Mouse (Mus musculus): ENCODE measurements at regions not wholly inside any gene's neighbourhood (a gene's known extent, or its start where the extent isn't known, plus 50 kb on each side); places are given as distances from the start of the nearest gene placed in this dataset.
"Not testable (repeated sequence)": the region's sequence is repeated elsewhere in the genome, so short reads cannot be mapped to it uniquely, and the experiment has no call there.

GRCm38 (mm10) chr7:111179401-111180271 lies 96.8 kb upstream of the Eif4g2 start:
- Histone ChIP-seq H3K4me3 (ENCODE audit: insufficient read depth, low read depth, low read length) (no peak overlapping the region), H3K4me1 (ENCODE audit: control insufficient read depth, insufficient read depth, low read length) (peaks cover 17% of the 10 kb centered on the region), H3K27ac (ENCODE audit: insufficient read depth, low read depth, low read length) (no peak overlapping the region)
- 62% methylated on average over 7 of the region's 7 CpGs for WGBS
- TF ChIP-seq CTCF (IDR thresholded peaks at IDR 0.05; ENCODE audit: insufficient read depth, low read depth, low read length) (no peak), POLR2A (IDR thresholded peaks at IDR 0.05; ENCODE audit: insufficient read depth, low read depth, low read length) (no peak)

DNA sequence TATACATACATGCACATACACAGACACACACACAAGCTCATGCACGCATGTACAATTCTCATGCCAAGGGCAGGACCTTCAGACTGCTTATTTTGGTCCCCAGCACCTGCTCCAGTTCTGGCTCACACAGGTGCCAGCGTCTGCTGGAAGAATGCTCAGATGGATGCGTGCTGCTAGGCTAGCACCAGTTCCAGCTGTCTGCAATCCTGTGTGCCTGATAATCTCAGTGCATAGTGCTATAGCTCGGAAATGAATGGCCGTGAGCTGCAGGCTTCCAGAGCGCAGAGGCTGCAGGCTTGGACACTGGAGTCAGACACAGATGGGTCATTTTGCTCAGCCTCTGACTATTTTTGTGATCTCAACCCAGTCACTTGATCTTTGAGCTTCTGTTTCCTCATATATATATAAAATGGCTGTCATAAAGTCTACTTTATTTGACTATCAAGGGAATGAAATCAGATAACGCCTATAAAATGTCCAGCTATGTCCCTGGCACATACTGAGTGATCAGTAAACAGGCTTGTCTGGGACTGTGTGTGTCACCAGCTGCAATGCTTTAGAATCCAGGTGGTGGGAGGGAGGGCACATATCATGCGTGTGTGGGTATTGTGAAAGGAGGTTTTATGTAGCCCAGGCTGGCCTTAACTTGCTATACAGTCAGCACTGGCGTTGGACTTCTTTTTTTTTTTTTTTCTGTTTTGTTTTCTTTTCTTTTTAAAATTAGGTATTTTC lies 91.7 kb upstream of the Eif4g2 start:
- TF ChIP-seq POLR2A (IDR thresholded peaks at IDR 0.05; ENCODE audit: insufficient read depth, low read depth, low read length) = no peak
- no peak for TF ChIP-seq CTCF (IDR thresholded peaks at IDR 0.05; ENCODE audit: insufficient read depth, low read depth, low read length)
- Histone ChIP-seq H3K4me1 (ENCODE audit: control insufficient read depth, insufficient read depth, low read length) (peaks cover 4% of the 10 kb centered on the region), H3K4me3 (ENCODE audit: insufficient read depth, low read depth, low read length) (no peak overlapping the region), H3K27ac (ENCODE audit: insufficient read depth, low read depth, low read length) (no peak overlapping the region)
- WGBS = 85% methylated on average over 9 of the region's 9 CpGs

- H3K4me3 ChIP-seq (ENCODE audit: insufficient read depth, low read depth, low read length) = no peak overlapping the region
- TF ChIP-seq CTCF (IDR thresholded peaks at IDR 0.05; ENCODE audit: insufficient read depth, low read depth, low read length) (no peak), POLR2A (IDR thresholded peaks at IDR 0.05; ENCODE audit: insufficient read depth, low read depth, low read length) (no peak)
- no peak overlapping the region for H3K27ac ChIP-seq (ENCODE audit: insufficient read depth, low read depth, low read length)
- WGBS = 84% methylated on average over 2 of the region's 2 CpGs
- H3K4me1 ChIP-seq (ENCODE audit: control insufficient read depth, insufficient read depth, low read length) = 0 out of 2 replicates have a peak, but pooled peaks cover 2% of the 10 kb centered on the region
Observed at GRCm38 (mm10) chr7:111172061-111172460, 89.2 kb upstream of the Eif4g2 start.

DNA sequence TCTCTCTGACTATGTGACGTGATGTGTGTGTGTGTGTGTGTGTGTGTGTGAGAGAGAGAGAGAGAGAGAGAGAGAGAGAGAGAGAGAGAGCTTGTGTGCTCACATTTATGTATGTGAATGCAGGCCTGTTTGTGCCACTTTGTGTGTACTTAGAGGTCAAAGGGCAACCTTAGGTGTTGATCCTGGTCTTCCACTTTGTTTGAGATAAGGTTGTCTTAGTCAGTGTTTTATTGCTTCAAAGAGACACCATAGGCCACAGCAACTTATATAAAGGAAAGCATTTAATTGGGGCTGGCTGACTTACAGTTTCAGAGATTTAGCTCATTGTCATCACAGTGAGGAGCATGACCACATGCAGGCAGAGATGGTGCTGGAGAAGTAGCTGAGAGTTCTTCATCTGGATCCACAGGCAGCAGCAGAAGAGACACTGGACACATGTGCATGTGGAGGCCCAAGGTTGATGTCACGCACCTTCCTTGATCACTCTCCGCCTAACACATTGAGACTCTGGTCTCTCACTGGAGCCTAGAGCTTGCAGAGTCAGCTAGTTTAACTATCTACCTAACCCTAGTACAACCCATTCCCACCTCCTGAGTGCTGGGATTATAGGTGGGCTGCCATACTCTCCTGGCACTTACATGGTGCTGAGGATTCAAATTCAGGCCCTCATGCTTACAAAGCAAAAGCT lies 85.9 kb upstream of the Eif4g2 start:
- 100% methylated on average over 3 of the region's 3 CpGs for WGBS
- H3K4me3 ChIP-seq (ENCODE audit: insufficient read depth, low read depth, low read length); H3K4me1 ChIP-seq (ENCODE audit: control insufficient read depth, insufficient read depth, low read length); H3K27ac ChIP-seq (ENCODE audit: insufficient read depth, low read depth, low read length): not testable (repeated sequence)

DNA sequence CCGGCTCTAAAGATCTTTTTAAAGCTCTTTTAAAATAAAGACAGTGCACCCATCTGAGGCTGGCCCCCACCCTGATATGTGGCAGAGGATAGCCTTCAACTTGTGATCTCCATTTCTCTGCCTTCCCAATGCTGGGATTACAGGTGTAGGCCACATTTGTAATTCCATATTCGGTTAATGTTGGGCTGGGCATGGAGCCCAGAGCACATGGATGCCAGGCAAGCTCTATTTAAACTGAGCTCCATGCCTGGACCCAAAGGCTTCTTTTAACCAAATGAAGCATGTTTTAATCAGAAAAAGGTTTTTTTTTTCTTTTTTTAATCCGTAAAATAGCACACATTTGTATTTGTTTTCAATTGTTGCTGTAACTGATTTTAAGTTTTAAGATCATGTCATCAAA lies 82.2 kb upstream of the Eif4g2 start:
- Histone ChIP-seq H3K4me1 (ENCODE audit: control insufficient read depth, insufficient read depth, low read length) (no peaks in the 10 kb centered on the region), H3K4me3 (ENCODE audit: insufficient read depth, low read depth, low read length) (no peak overlapping the region), H3K27ac (ENCODE audit: insufficient read depth, low read depth, low read length) (no peak overlapping the region)
- TF ChIP-seq POLR2A (IDR thresholded peaks at IDR 0.05; ENCODE audit: insufficient read depth, low read depth, low read length) (no peak), CTCF (IDR thresholded peaks at IDR 0.05; ENCODE audit: insufficient read depth, low read depth, low read length) (no peak)
- WGBS = 36% methylated on average over 3 of the region's 3 CpGs

- 58% methylated on average over 3 of the region's 3 CpGs for WGBS
- Histone ChIP-seq H3K4me3 (ENCODE audit: insufficient read depth, low read depth, low read length) (no peak overlapping the region), H3K4me1 (ENCODE audit: control insufficient read depth, insufficient read depth, low read length) (no peaks in the 10 kb centered on the region), H3K27ac (ENCODE audit: insufficient read depth, low read depth, low read length) (no peak overlapping the region)
- TF ChIP-seq POLR2A (IDR thresholded peaks at IDR 0.05; ENCODE audit: insufficient read depth, low read depth, low read length) (no peak), CTCF (IDR thresholded peaks at IDR 0.05; ENCODE audit: insufficient read depth, low read depth, low read length) (no peak)
Observed at GRCm38 (mm10) chr7:111164276-111164675, 81.4 kb upstream of the Eif4g2 start.

DNA sequence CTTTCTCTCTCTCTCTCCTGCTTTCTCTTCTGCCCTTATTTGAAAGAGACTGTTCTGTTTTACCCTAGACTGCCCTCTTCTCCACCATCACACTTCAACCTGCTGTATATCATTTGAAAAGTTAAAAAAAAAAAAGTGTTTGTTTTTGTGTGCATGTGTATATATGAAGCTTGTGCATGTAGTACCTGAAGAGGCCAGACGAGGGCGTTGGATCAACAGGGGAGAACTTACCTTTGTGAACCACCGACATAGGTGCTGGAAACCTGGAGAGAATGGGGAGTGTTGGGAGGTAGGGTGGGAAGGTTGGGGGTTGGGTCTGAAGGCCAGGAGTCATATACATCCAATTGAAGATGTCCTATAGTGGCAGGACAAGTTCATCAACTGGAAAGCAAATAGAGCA lies 81.0 kb upstream of the Eif4g2 start:
- H3K27ac ChIP-seq (ENCODE audit: insufficient read depth, low read depth, low read length) = no peak overlapping the region
- WGBS = 45% methylated on average over 3 of the region's 3 CpGs
- no peak overlapping the region for H3K4me3 ChIP-seq (ENCODE audit: insufficient read depth, low read depth, low read length)
- TF ChIP-seq CTCF (IDR thresholded peaks at IDR 0.05; ENCODE audit: insufficient read depth, low read depth, low read length) = no peak
- no peak for TF ChIP-seq POLR2A (IDR thresholded peaks at IDR 0.05; ENCODE audit: insufficient read depth, low read depth, low read length)
- H3K4me1 ChIP-seq (ENCODE audit: control insufficient read depth, insufficient read depth, low read length) = no peaks in the 10 kb centered on the region

DNA sequence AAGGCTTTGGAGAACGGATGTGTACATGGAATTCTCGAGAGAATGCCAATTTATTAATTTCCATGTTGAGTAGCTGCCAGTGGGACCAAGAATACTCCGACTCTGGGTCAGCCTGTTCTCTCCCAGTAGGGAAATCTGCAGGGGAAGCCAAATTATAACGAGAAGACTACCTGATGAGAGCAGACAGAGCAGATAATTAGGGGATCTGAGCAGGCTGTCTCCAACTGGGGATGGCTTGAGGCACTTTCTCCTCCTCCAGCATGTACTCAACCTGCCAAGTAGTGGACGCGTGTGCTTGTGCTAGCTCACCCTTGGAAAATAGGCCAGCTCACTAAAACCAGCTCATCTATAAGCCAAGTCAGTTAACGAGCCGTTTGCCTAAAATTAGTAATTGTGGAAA lies 80.5 kb upstream of the Eif4g2 start:
- 38% methylated on average over 8 of the region's 8 CpGs for WGBS
- TF ChIP-seq POLR2A (IDR thresholded peaks at IDR 0.05; ENCODE audit: insufficient read depth, low read depth, low read length) (no peak), CTCF (IDR thresholded peaks at IDR 0.05; ENCODE audit: insufficient read depth, low read depth, low read length) (no peak)

GRCm38 (mm10) chr7:111158791-111159286 lies 76.0 kb upstream of the Eif4g2 start:
- H3K27ac ChIP-seq (ENCODE audit: insufficient read depth, low read depth, low read length) = no peak overlapping the region
- WGBS = 32% methylated on average over 6 of the region's 6 CpGs
- no peak overlapping the region for H3K4me3 ChIP-seq (ENCODE audit: insufficient read depth, low read depth, low read length)
- peaks cover 17% of the 10 kb centered on the region for H3K4me1 ChIP-seq (ENCODE audit: control insufficient read depth, insufficient read depth, low read length)
- TF ChIP-seq CTCF (IDR thresholded peaks at IDR 0.05; ENCODE audit: insufficient read depth, low read depth, low read length) (no peak), POLR2A (IDR thresholded peaks at IDR 0.05; ENCODE audit: insufficient read depth, low read depth, low read length) (no peak)

More for the DNA sequence above, 80.5 kb upstream of the Eif4g2 start:
- no peak overlapping the region for H3K4me3 ChIP-seq (ENCODE audit: insufficient read depth, low read depth, low read length)
- no peak overlapping the region for H3K27ac ChIP-seq (ENCODE audit: insufficient read depth, low read depth, low read length)
- no peaks in the 10 kb centered on the region for H3K4me1 ChIP-seq (ENCODE audit: control insufficient read depth, insufficient read depth, low read length)
